Mouse (Mus musculus) stomach, embryonic 15.5 days (tissue): Measurements from ENCODE around the gene Slk. TPM values are rescaled to one million over a fixed set of nuclear protein-coding genes. Genes with fewer than 3 reads are reported as not detected.
A peak's percentile ranks its signal among the peaks of the same experiment; 100 is the strongest.

ENCODE experiments used
- ATAC-seq: fragments of 200-750 bp; cut with Nextera tagmentation; 2 replicates; pipeline ENCODE4 v1.8.0; 2017; ENCODE audit warnings: low read depth, moderate number of reproducible peaks, moderate TSS enrichment; ENCODE audit not compliant: insufficient read depth, low FRiP score
- H3K27ac ChIP-seq: fragments of 300-500 bp; sonication (generic); 2 replicates; pipeline ENCODE4 v1.5.1; 2015; ENCODE audit warnings: mild to moderate bottlenecking, inconsistent platforms
- H3K27me3 ChIP-seq: fragments of 300-500 bp; sonication (generic); replicated peaks from 2 replicates; pipeline ENCODE4 v1.6.1; 2015; ENCODE audit warnings: inconsistent platforms
- H3K36me3 ChIP-seq: fragments of 300-500 bp; sonication (generic); 2 replicates; pipeline ENCODE4 v1.6.1; 2015; ENCODE audit warnings: inconsistent platforms
- H3K4me1 ChIP-seq: fragments of 300-500 bp; sonication (generic); 2 replicates; pipeline ENCODE4 v1.6.1; 2015; ENCODE audit warnings: inconsistent platforms
- H3K4me2 ChIP-seq: fragments of 300-500 bp; sonication (generic); 2 replicates; pipeline ENCODE4 v1.6.1; 2015; ENCODE audit warnings: mild to moderate bottlenecking, inconsistent platforms
- H3K4me3 ChIP-seq: fragments of 300-500 bp; sonication (generic); replicated peaks from 2 replicates; pipeline ENCODE4 v1.5.1; 2015; ENCODE audit warnings: inconsistent platforms
- H3K9ac ChIP-seq: fragments of 300-500 bp; sonication (generic); 2 replicates; pipeline ENCODE4 v1.6.1; 2015; ENCODE audit warnings: inconsistent platforms
- H3K9me3 ChIP-seq: fragments of 300-500 bp; sonication (generic); 2 replicates; pipeline ENCODE4 v1.6.1; 2016; ENCODE audit warnings: inconsistent platforms
- WGBS: fragments of 180-500 bp; shearing (Covaris S2); methylation state at CpG from one replicate; pipeline ENCODE4 v1.1.7; 2015; 5-methylcytosine and 5-hydroxymethylcytosine counted together
- polyA plus RNA-seq: library from polyadenylated mRNA; unstranded; fragments of >200 nt; fragmentation: Nextera tagmentation; extraction: Ambion mirVana; gene quantifications from 2 replicates; pipeline ENCODE4 v1.2.1, GENCODE M21; 2015

Gene Slk
- 20.1 TPM in 2 replicates for polyA plus RNA-seq

DNA sequence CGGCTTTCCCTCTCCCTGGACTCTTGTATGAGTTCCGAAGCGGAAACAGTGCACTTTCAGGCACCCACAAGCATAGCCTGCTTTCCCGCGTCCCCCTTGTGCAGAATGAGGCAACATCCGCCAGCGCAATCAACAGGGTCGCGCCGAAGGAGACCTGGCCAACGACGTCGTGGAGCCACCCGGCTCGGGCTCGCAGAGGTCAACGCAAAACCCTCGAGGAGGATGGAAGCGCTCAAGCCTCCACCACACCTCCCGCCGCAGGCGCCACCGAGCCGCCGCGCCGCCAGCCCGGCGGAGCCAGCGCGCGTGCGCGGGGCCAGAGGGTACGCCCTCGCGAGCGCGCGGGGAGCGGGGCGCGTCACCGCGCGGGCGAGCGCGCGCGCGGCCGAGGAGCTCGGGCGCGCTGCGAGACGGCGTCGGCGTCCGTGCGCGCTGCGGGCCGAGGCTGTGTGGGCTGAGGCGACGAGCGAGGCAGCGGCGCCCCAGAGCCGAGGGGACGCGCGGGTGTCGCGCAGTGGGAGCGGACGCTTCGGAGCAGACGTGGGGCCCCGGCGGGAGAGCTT is at the start of gene Slk:
Gene Slk (plus strand): TSS at position 454 of the 563 bp plus-strand sequence.
- Histone ChIP-seq H3K4me2 (peak within 1 kb of the TSS; percentile 61), H3K4me3 (peak within 1 kb of the TSS; percentile 81), H3K27me3 (no peaks in the 10 kb centered on the region), H3K9me3 (no peaks in the 10 kb centered on the region), H3K4me1 (peaks cover 7% of the 10 kb centered on the region; the same call in 1 of the 2 replicates), H3K9ac (peak within 1 kb of the TSS; percentile 94), H3K27ac (peak within 1 kb of the TSS; percentile 96), H3K36me3 (no peaks in the 10 kb centered on the region)
- peak; percentile 87 for ATAC-seq
- under 1% methylated on average over 73 of the region's 83 CpGs for WGBS

DNA sequence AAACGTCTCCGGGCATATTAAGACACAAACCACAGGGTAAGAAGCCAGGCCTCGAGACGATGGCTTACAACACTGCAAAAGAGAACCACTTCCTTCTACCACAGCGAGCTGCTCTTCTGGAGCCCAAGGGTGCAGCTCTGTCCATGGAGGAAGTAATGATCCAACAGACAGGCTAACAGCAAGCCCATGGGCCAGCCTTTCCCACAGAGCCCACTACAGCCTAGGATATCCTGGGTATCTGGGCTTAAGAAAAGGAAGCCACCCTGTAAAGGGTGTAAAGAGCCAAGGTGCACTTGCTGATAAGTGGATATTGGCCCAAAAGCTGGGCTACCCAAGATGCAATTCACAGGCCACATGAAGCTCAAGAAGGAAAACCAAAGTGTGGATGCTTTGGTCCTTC is 48.2 kb upstream of the Slk start:
- Histone ChIP-seq H3K27me3 (no peaks in the 10 kb centered on the region), H3K36me3 (peaks cover 18% of the 10 kb centered on the region; the same call in 1 of the 2 replicates), H3K4me3 (no peak overlapping the region), H3K4me2 (no peak overlapping the region), H3K9me3 (no peaks in the 10 kb centered on the region), H3K4me1 (peaks cover 14% of the 10 kb centered on the region; the same call in 1 of the 2 replicates), H3K9ac (no peak overlapping the region), H3K27ac (no peak overlapping the region)
- 86% methylated on average over 5 of the region's 5 CpGs for WGBS
- peak; percentile 42; the same call in 1 of the 2 replicates for ATAC-seq

DNA sequence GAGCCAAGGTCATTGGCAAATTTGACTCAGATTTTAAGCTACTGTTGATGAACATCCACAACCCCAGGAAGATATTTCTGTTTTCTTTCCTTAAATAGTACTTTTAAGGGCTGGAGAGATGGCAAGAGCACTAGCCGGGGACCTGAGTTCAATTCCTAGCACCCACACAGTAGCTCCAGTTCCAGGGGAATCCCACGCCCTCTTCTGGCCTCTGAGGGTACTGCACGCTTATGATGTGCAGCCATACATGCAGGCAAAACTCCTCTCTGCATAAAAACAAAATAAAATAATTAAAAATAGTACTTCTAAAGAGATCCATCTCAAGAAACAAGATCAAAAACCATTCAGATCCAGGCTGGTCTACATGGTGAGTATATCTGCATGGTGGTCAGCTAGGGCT is 47.0 kb upstream of the Slk start:
- ATAC-seq = no peak
- Histone ChIP-seq H3K36me3 (peaks cover 17% of the 10 kb centered on the region; the same call in 1 of the 2 replicates), H3K4me1 (peaks cover 14% of the 10 kb centered on the region), H3K27ac (no peak overlapping the region), H3K4me2 (no peak overlapping the region), H3K9ac (no peak overlapping the region), H3K9me3 (no peaks in the 10 kb centered on the region), H3K27me3 (no peaks in the 10 kb centered on the region), H3K4me3 (no peak overlapping the region)
- WGBS = 90% methylated on average over 3 of the region's 3 CpGs

DNA sequence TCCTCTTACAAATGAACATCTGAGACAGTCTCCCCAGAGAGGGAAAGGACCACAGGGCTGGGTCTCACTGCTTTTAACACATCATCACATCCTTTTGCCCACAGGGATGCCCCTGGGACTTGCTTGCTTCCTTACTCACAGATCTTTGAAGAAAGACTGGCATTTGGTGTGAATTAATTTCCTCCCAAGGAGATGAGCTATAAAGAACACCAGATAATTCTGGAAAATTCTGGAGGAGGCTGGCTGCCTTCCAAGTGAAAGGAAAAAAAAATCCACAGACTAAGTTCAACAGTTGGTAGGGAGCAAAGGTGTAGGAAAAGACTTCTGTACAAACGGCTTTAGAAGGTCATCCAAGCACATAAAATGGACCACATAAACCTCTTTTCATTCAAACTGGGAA is 45.3 kb upstream of the Slk start:
- Histone ChIP-seq H3K27ac (no peak overlapping the region), H3K4me3 (no peak overlapping the region), H3K4me1 (peaks cover 22% of the 10 kb centered on the region), H3K36me3 (peaks cover 14% of the 10 kb centered on the region; the same call in 1 of the 2 replicates), H3K9me3 (no peaks in the 10 kb centered on the region), H3K27me3 (no peaks in the 10 kb centered on the region), H3K9ac (no peak overlapping the region), H3K4me2 (no peak overlapping the region)
- WGBS = 56% methylated on average over 1 of the region's 1 CpGs
- no peak for ATAC-seq

DNA sequence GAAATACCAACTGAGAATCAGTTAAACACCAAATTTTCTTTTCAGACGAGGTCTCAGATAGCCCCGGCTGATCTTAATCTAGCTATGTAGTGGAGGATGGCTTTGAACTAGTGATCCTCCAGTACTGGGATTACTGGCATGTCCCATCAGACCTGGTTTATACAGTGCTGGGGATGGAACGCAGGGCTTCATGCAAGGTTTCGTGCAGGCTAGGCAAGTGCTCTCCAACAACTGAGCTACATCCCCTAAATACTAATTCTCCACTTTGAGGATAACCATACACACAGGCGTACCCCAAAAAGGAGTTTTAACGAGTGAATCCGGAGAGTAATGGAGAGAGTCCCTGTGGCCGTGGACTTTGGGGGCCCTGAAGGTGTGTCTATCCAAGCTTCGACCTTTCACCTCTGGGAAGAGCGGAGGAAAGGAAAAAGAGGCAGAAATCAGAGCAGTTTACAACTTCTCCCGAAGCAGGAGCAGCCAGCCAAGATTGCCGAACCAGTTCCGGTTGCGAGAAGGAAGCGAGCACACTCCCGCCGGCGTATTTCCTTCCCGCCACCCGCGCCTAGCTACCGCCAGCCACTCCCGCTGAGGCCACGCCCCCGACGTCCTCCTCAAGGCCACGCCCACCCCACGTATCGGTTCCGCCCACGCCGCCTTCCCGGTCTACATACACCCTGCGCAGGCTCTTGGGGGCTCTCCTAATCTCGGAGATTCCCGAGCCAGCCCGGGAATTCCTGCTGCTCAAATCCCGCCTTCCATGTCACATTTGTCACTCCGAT is 42.8 kb upstream of the Slk start:
- H3K9me3 ChIP-seq = no peaks in the 10 kb centered on the region
- peaks cover 22% of the 10 kb centered on the region for H3K4me1 ChIP-seq
- peak overlapping the region; percentile 91 for H3K27ac ChIP-seq

DNA sequence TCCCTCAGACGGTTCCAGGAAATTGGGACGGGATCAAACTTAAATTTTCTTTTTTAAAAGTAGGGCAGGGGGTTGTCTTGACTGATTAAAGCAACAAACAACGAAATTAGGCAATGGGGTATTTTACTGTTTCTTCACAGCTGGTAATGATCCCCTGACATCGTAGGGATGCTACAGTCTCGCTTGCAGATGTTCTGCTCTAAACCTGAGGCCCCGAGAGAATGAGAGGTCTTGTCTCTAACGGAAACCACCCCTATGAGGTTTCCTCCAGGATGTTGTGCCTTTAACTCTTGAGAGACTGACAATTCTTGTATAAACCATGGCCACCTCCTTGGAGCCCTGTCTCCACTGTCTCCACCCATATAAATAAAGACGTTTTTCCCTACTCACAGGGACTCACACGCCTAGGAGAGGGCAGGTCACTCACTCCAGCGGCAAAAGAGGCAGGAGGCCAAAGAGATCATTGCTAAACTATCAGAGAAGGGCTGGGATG is 42.1 kb upstream of the Slk start, which contains the start of gene Stn1:
Gene Stn1 (minus strand): TSS at position 208 of the 493 bp plus-strand sequence.
- H3K4me3 ChIP-seq = peak within 1 kb of the TSS; percentile 56
- H3K36me3 ChIP-seq = peaks cover 9% of the 10 kb centered on the region; the same call in 1 of the 2 replicates
- no peak; the same call in 1 of the 2 replicates for ATAC-seq

More for the DNA sequence above, 42.8 kb upstream of the Slk start:
- Histone ChIP-seq H3K27me3 (no peaks in the 10 kb centered on the region), H3K36me3 (peaks cover 9% of the 10 kb centered on the region; the same call in 1 of the 2 replicates), H3K4me3 (peak overlapping the region; percentile 56), H3K4me2 (peak overlapping the region; percentile 62), H3K9ac (peak overlapping the region; percentile 52; the same call in 1 of the 2 replicates)
- WGBS = 3% methylated on average over 39 of the region's 39 CpGs
- peak; percentile 96 for ATAC-seq

DNA sequence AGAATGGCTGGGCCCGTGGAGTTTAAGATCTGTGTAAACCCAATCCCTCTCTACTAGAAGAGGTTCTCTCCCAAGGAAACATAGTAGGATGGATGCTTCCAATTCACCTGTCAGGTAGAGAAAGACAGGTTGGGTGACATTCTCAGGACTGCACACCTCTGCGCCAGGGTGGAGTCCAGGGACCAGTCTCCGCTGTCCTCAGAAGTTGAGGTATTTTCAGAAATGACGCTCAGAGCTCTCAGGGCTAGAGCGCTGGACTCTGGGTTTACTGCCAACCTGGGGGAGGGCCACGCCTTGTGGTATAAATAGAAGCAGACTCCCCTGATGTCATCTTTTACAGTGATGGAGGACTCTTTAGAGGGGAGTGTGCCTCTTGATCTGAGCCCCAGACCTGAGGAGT is 41.6 kb upstream of the Slk start:
- no peak for ATAC-seq
- H3K4me2 ChIP-seq = peak overlapping the region; percentile 62
- 58% methylated on average over 6 of the region's 6 CpGs for WGBS
- H3K27ac ChIP-seq = peak overlapping the region; percentile 91
- peaks cover 22% of the 10 kb centered on the region for H3K4me1 ChIP-seq
- H3K36me3 ChIP-seq = peaks cover 3% of the 10 kb centered on the region; the same call in 1 of the 2 replicates
- no peak overlapping the region for H3K9ac ChIP-seq
- peak overlapping the region; percentile 56; the same call in 1 of the 2 replicates for H3K4me3 ChIP-seq
- no peaks in the 10 kb centered on the region for H3K27me3 ChIP-seq
- H3K9me3 ChIP-seq = no peaks in the 10 kb centered on the region

More for the DNA sequence above, 42.1 kb upstream of the Slk start, which contains the start of gene Stn1:
- Histone ChIP-seq H3K27me3 (no peaks in the 10 kb centered on the region), H3K27ac (peak within 1 kb of the TSS; percentile 91), H3K9ac (peak within 1 kb of the TSS; percentile 52; the same call in 1 of the 2 replicates), H3K4me2 (peak within 1 kb of the TSS; percentile 62), H3K4me1 (peaks cover 22% of the 10 kb centered on the region), H3K9me3 (no peaks in the 10 kb centered on the region)
- WGBS = under 1% methylated on average over 10 of the region's 10 CpGs

DNA sequence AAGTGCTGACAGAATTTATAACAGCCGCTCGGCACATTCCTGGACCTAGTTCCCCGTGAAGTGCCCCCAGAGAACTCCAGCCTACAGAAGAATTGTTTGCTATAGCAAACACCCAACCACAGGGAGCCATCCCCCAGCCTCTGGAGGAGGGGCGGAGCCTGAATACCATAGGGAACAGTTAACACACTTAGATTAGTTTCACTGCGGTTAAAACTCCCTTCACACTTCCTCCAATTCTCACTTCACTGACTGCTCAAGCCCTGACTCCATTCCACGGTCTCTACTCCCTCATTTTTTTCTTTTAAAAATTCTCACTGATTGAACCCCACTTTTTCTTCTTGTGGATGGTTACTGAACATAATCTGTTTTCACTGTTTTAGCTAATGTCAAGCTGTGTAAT is 40.7 kb upstream of the Slk start:
- whole genome bisulfite sequencing = 13% methylated on average over 6 of the region's 6 CpGs
- Histone ChIP-seq H3K4me1 (peaks cover 22% of the 10 kb centered on the region), H3K9ac (no peak overlapping the region), H3K27me3 (no peaks in the 10 kb centered on the region), H3K4me3 (no peak overlapping the region), H3K36me3 (no peaks in the 10 kb centered on the region), H3K4me2 (peak overlapping the region; percentile 17; the same call in 1 of the 2 replicates), H3K9me3 (no peaks in the 10 kb centered on the region), H3K27ac (peak overlapping the region; percentile 91; the same call in 1 of the 2 replicates)
- ATAC-seq = no peak

DNA sequence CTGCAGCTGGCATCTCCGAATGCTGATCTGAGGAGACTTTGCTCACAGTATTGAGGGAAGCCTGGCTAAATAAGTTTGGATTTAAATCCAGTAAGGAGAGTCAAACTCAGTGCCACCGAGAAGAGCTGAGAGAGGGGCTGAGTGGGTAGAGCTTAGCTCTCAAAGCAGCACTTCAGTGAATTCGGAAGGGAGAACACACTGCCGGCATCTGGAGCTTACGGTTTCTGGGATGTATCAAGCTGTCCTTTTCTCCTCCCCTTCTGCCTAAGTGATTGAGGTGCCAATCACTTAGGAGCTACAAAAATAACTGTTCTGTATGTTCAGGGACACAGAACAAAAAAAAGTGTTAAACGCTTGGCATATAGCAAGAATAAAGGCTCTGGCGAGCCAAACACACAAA is 37.0 kb upstream of the Slk start:
- no peak overlapping the region for H3K4me2 ChIP-seq
- no peak overlapping the region for H3K9ac ChIP-seq
- no peaks in the 10 kb centered on the region for H3K9me3 ChIP-seq
- no peak for ATAC-seq
- H3K27me3 ChIP-seq = no peaks in the 10 kb centered on the region
- H3K4me3 ChIP-seq = no peak overlapping the region
- H3K4me1 ChIP-seq = peaks cover 8% of the 10 kb centered on the region
- WGBS = 60% methylated on average over 7 of the region's 7 CpGs
- H3K36me3 ChIP-seq = no peaks in the 10 kb centered on the region
- H3K27ac ChIP-seq = no peak overlapping the region

DNA sequence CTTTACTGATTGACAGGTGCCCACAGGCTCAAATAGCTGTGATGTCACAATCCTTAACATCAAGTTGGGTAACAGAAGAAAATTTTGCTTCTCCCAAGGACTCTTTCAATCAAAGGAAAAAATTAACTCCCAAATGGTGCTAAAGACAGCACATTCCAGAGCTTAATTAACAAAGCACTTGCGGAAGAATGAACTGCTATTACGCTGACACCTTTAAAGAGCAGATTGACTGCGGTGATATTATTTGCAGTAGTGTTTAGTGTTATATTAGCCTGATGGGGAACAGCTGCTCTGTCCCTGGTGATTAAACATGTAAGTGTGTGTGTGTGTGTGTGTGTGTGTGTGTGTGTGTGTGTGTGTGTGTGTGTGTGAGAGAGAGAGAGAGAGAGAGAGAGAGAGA is 34.4 kb upstream of the Slk start:
- H3K27ac ChIP-seq = no peak overlapping the region
- no peak overlapping the region for H3K9ac ChIP-seq
- H3K9me3 ChIP-seq = no peaks in the 10 kb centered on the region
- no peaks in the 10 kb centered on the region for H3K4me1 ChIP-seq
- no peaks in the 10 kb centered on the region for H3K36me3 ChIP-seq
- 50% methylated on average over 3 of the region's 3 CpGs for WGBS
- no peaks in the 10 kb centered on the region for H3K27me3 ChIP-seq
- no peak overlapping the region for H3K4me2 ChIP-seq
- ATAC-seq = no peak
- no peak overlapping the region for H3K4me3 ChIP-seq

DNA sequence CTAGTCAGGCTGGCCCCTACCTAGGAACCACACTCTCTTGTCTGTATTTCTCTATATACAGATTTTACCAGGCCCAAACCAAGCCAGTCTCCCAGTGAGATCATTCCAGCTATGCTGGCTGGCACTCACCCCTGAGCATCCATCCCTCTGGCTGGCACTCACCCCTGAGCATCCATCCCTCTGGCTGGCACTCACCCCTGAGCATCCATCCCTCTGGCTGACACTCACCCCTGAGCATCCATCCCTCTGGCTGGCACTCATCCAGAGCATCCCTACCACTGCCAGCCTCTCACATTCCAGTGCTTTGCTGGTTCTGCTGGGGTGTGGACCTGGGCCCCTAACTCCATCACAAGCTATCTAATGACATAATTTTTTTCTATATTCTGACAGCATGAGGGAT is 34.0 kb upstream of the Slk start:
- no peak for ATAC-seq
- Histone ChIP-seq H3K36me3 (no peaks in the 10 kb centered on the region), H3K9ac (no peak overlapping the region), H3K4me3 (no peak overlapping the region), H3K4me1 (no peaks in the 10 kb centered on the region), H3K9me3 (no peaks in the 10 kb centered on the region), H3K27me3 (no peaks in the 10 kb centered on the region), H3K27ac (no peak overlapping the region), H3K4me2 (no peak overlapping the region)
